Mouse (Mus musculus) ES-E14 (cell line): ENCODE results near the gene Pdlim7. TPM values are rescaled to one million over a fixed set of nuclear protein-coding genes. Genes with fewer than 3 reads are reported as not detected.

ENCODE experiments used
- DNase-seq: peaks from one replicate; pipeline ENCODE4 v3.0.0-alpha.2; 2013; ENCODE audit warnings: low read depth, low spot score
- H3K27ac ChIP-seq: 2 replicates; pipeline ENCODE4 v1.5.1; 2012; ENCODE audit warnings: low read depth, mild to moderate bottlenecking, low read length, moderate library complexity, mixed read lengths; ENCODE audit not compliant: poor library complexity, insufficient read depth, severe bottlenecking
- H3K36me3 ChIP-seq: 2 replicates; pipeline ENCODE4 v1.6.1; 2012; ENCODE audit warnings: mild to moderate bottlenecking, low read length, moderate library complexity, mixed read lengths; ENCODE audit not compliant: control insufficient read depth, poor library complexity, insufficient read depth, severe bottlenecking
- H3K4me1 ChIP-seq, 2 experiments: fragments of 150-350 bp in 1 of 2; sonication (generic) in 1 of 2; 2 replicates each; pipeline ENCODE4 v1.6.1; 2012; ENCODE audit warnings: low read length in 2 of 2, mild to moderate bottlenecking in 1 of 2, mixed read lengths in 1 of 2; ENCODE audit not compliant: control insufficient read depth in 2 of 2, insufficient read depth in 2 of 2, poor library complexity in 1 of 2
- H3K4me3 ChIP-seq, 2 experiments: fragments of 150-350 bp in 1 of 2; sonication (generic) in 1 of 2; 2 replicates each; pipeline ENCODE4 v1.5.1; 2012; ENCODE audit warnings: low read length in 2 of 2, low read depth in 1 of 2, mild to moderate bottlenecking in 1 of 2, mixed read lengths in 1 of 2; ENCODE audit not compliant: insufficient read depth in 1 of 2, poor library complexity in 1 of 2, severe bottlenecking in 1 of 2
- H3K9ac ChIP-seq: 2 replicates; pipeline ENCODE4 v1.6.1; 2012; ENCODE audit warnings: low read depth, mild to moderate bottlenecking, low read length, mixed read lengths; ENCODE audit not compliant: poor library complexity, insufficient read depth, severe bottlenecking
- H3K9me3 ChIP-seq: fragments of 150-350 bp; sonication (generic); 2 replicates; pipeline ENCODE4 v1.6.1; 2012; ENCODE audit warnings: low read depth, mild to moderate bottlenecking, low read length; ENCODE audit not compliant: control insufficient read depth, insufficient read depth
- CHD2 ChIP-seq: IDR thresholded peaks from 2 replicates; pipeline ENCODE4 v1.6.1; 2014; ENCODE audit warnings: mild to moderate bottlenecking, low read depth, low read length, inconsistent platforms
- HCFC1 ChIP-seq: IDR thresholded peaks from 2 replicates; pipeline ENCODE4 v1.6.1; 2012; ENCODE audit warnings: low read length, inconsistent platforms, borderline replicate concordance; ENCODE audit not compliant: insufficient read depth
- MAFK ChIP-seq: IDR thresholded peaks from 2 replicates; pipeline ENCODE4 v1.6.1; 2014; ENCODE audit warnings: mild to moderate bottlenecking, low read depth, low read length, inconsistent platforms; ENCODE audit not compliant: insufficient read depth
- ZC3H11A ChIP-seq: IDR thresholded peaks from 2 replicates; pipeline ENCODE4 v1.6.1; 2012; ENCODE audit warnings: low read depth, mild to moderate bottlenecking, inconsistent platforms, low read length, borderline replicate concordance
- ZNF384 ChIP-seq: IDR thresholded peaks from 2 replicates; pipeline ENCODE4 v1.6.1; 2012; ENCODE audit warnings: low read depth, low read length, inconsistent platforms
- in situ Hi-C, 2 experiments: fragments of 600-800 bp; cut with MboI; formaldehyde crosslinking; loops; one replicate each; pipeline ENCODE4 v1.15.1; 2025; ENCODE audit warnings: low sequenced_read_pairs in 2 of 2, inconsistent platforms in 1 of 2; ENCODE audit not compliant: unreplicated experiment in 2 of 2
- total RNA-seq: library from RNA; depleted of rRNA; stranded (reverse); fragments of 300-350 nt; gene quantifications from 2 replicates; pipeline ENCODE4 v1.2.3, GENCODE M21; 2012

Pdlim7 gene
- total RNA-seq, 1 experiment, result 58.2 TPM

DNA sequence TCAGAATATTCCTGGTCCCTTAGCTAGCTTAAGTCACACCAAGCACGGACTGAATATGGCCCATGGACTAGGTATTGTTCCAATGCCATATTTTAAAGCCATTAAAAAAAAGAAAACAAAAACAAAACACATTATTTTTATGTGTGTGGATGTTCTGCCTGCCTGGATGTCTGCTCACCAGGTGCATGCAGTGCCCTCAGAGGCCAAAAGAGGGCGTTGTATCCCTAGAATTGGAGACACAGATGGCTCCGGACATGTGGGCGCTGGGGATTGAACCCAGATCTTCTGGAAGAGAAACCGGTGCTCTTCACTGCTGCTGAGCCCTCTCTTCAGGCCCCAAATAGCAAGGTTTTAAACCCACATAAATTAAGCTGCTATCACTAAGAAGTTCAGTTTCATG, 35.4 kb downstream of the Pdlim7 start:
- Histone ChIP-seq H3K4me3 (no peak overlapping the region), H3K4me1 (peaks cover 0 to 7% of the 10 kb centered on the region in 2 experiments; a peak in 1 of 4 replicates), H3K27ac (no peak overlapping the region), H3K36me3 (peaks cover 6% of the 10 kb centered on the region; the same call in 1 of the 2 replicates), H3K9me3 (no peaks in the 10 kb centered on the region), H3K9ac (no peak overlapping the region)
- TF ChIP-seq ZC3H11A, result peak; percentile 31; the same call in 1 of the 2 replicates
- TF ChIP-seq MAFK, result no peak
- DNase-seq, result no peak
- in situ Hi-C loops, result no loop called here

DNA sequence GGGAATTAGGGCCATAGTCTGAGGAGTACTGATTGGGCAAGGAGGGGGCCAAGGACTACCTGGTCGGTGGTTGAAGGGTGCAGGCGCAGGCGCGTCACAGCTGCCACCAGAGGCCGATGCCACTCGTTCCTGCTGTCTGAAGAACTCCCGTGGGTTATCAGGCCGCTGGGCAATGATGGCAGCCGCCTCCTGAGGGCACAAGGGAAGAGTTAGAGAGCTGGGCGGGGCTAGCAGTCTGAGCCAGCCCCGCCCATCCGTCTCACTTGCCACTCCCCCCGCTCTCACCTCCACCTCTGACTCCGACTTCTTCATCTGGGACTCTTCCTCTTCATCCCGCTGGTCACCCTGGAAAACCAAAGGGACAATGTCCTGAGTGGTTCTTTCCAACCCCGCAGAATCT, 36.0 kb downstream of the Pdlim7 start:
- H3K9me3 ChIP-seq, result no peaks in the 10 kb centered on the region
- in situ Hi-C loops, result no loop called here
- TF ChIP-seq ZNF384, result no peak
- TF ChIP-seq HCFC1, result no peak
- TF ChIP-seq MAFK, result no peak
- TF ChIP-seq ZC3H11A, result no peak
- no peak for TF ChIP-seq CHD2
- DNase-seq, result no peak
- peaks cover 0 to 7% of the 10 kb centered on the region in 2 experiments; a peak in 1 of 4 replicates for H3K4me1 ChIP-seq
- H3K27ac ChIP-seq, result no peak overlapping the region
- no peak overlapping the region for H3K9ac ChIP-seq
- no peak overlapping the region for H3K4me3 ChIP-seq
- peaks cover 6% of the 10 kb centered on the region; the same call in 1 of the 2 replicates for H3K36me3 ChIP-seq

DNA sequence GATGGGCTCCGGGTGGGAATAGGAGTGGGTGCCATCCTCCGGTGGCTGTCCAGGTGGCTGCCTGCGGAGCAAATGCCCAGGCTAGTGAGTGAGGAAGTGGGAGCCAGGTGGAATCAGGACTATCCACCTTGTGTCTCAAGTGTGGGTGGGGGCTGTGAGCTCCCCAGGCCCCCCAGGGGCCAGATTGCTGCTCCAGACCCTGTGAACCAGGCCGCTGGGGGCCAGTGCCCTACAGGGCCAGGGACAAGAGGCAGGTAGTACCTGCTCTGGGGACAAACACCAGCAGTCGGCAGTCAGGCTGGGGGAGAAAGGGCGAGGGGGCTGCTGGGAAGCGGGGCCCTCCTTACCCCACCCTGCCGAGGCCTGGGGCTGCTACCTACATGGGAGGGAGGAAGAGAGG, 37.2 kb downstream of the Pdlim7 start:
- DNase-seq, result no peak
- H3K4me1 ChIP-seq, result peaks cover 0 to 3% of the 10 kb centered on the region in 2 experiments; a peak in 1 of 4 replicates
- no peak overlapping the region for H3K27ac ChIP-seq
- in situ Hi-C loops, result no loop called here
- no peaks in the 10 kb centered on the region for H3K9me3 ChIP-seq
- H3K9ac ChIP-seq, result no peak overlapping the region
- TF ChIP-seq ZNF384, result no peak
- no peak for TF ChIP-seq HCFC1
- no peak for TF ChIP-seq CHD2
- TF ChIP-seq MAFK, result no peak
- TF ChIP-seq ZC3H11A, result no peak
- H3K4me3 ChIP-seq, result no peak overlapping the region
- peaks cover 6% of the 10 kb centered on the region; the same call in 1 of the 2 replicates for H3K36me3 ChIP-seq

DNA sequence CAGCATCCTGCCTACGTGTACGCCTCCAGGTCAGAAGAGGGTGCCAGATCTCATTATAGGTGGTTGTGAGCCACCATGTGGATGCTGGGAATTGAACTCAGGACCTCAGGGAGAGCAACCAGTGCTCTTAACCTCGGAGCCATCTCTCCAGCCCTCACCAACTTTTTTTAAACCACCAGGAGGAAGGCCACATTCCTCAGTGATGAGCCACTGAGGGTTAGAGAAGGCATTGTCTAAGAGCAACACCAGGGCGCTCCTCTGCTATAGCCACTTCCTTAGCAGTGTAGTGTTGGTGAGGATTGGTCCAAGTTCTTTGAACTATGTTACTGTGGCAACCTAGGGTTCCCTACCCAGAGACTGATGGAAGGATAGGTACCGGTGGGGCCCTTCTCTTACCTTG, 37.7 kb downstream of the Pdlim7 start:
- in situ Hi-C loops, result no loop called here
- H3K9ac ChIP-seq, result no peak overlapping the region
- peaks cover 0 to 3% of the 10 kb centered on the region in 2 experiments; a peak in 2 of 4 replicates for H3K4me1 ChIP-seq
- H3K36me3 ChIP-seq, result peaks cover 6% of the 10 kb centered on the region; the same call in 1 of the 2 replicates
- DNase-seq, result no peak
- no peak overlapping the region for H3K4me3 ChIP-seq
- H3K9me3 ChIP-seq, result no peaks in the 10 kb centered on the region
- TF ChIP-seq ZNF384 (no peak), MAFK (no peak), CHD2 (no peak), ZC3H11A (no peak), HCFC1 (no peak)
- H3K27ac ChIP-seq, result no peak overlapping the region

DNA sequence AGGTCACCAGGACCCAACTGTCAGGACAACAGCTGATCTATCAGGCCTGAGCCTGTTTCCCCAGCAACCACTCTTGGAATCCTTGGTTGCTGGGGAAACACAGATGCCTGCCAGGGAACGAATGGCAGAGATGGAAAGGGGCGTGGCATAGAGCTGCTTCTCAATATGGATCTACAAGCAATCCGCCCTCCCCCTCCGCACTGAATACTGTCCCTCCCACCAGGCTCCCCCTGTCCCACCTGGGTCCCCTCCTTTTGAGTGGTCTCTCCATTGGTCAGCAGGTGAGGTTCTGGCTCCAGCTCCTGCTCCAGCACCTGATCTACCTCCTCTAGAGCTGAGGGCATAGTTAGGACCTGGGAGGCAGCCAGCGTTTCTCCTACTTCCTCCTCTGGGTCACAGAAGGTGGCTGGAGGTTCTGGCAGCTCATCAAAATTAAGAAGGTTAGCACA, 38.8 kb downstream of the Pdlim7 start:
- Histone ChIP-seq H3K4me3 (no peak overlapping the region), H3K27ac (no peak overlapping the region), H3K36me3 (peaks cover 6% of the 10 kb centered on the region; the same call in 1 of the 2 replicates), H3K4me1 (peaks cover 0 to 3% of the 10 kb centered on the region in 2 experiments; a peak in 2 of 4 replicates), H3K9me3 (no peaks in the 10 kb centered on the region), H3K9ac (no peak overlapping the region)
- TF ChIP-seq ZC3H11A (no peak), HCFC1 (no peak), ZNF384 (no peak), MAFK (no peak), CHD2 (no peak)
- DNase-seq, result no peak
- in situ Hi-C loops, result no loop called here
